Mouse (Mus musculus): ENCODE data around the gene Nedd4. TPM values are rescaled to one million over a fixed set of nuclear protein-coding genes. Genes with fewer than 3 reads are reported as not detected.
A peak's percentile ranks its signal among the peaks of the same experiment; 100 is the strongest.

The Nedd4 gene
- polyA plus RNA-seq, 1 experiment from 2014 or later, result 555 TPM

DNA sequence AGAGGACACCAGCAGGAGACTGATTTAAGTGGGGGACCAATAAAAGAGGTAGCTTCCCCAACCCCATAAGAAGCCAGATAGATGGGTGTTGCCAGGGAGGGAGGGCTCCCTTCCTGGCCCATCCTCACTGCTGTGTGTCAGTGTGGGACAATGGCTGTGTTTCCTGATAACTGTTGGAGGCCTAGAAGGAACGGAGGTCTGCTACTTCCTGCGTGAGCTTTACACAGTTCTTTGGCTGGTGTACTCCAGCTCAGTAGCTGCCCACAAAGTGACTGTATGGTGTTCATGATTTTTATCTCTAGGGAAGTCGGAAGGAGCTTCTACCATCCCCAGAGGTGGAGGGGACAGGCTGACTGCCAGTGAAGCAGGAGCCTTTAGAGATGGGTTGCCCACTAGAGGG, 5.2 kb upstream of the Nedd4 start:
- H3K4me1 ChIP-seq (ENCODE audit: control insufficient read depth, insufficient read depth, low read length), result peaks cover 35% of the 10 kb centered on the region
- no peaks in the 10 kb centered on the region for H3K27me3 ChIP-seq (ENCODE audit: control insufficient read depth, insufficient read depth, low read length)
- no peak for ATAC-seq (replicated peaks; ENCODE audit: insufficient number of reproducible peaks, low FRiP score, low TSS enrichment)
- H3K27ac ChIP-seq (ENCODE audit: low read depth, low read length), result no peak overlapping the region
- no peaks in the 10 kb centered on the region for H3K36me3 ChIP-seq (ENCODE audit: control insufficient read depth, insufficient read depth, low read length)
- H3K9me3 ChIP-seq (replicated peaks; ENCODE audit: control insufficient read depth, low read length), result no peaks in the 10 kb centered on the region
- 47% methylated on average over 3 of the region's 3 CpGs for WGBS (ENCODE audit: insufficient replicate concordance)
- peak overlapping the region; percentile 16; the same call in 1 of the 2 replicates for H3K9ac ChIP-seq (ENCODE audit: low read depth, low read length)
- no peak overlapping the region for H3K4me3 ChIP-seq (ENCODE audit: low read depth, low read length)
- H3K4me2 ChIP-seq, result no peak overlapping the region

- H3K4me1 ChIP-seq (ENCODE audit: control insufficient read depth, insufficient read depth, low read length), result peaks cover 33% of the 10 kb centered on the region
- no peaks in the 10 kb centered on the region for H3K36me3 ChIP-seq (ENCODE audit: control insufficient read depth, insufficient read depth, low read length)
- H3K9me3 ChIP-seq (replicated peaks; ENCODE audit: control insufficient read depth, low read length), result no peaks in the 10 kb centered on the region
- H3K27me3 ChIP-seq (ENCODE audit: control insufficient read depth, insufficient read depth, low read length), result no peaks in the 10 kb centered on the region
- H3K4me2 ChIP-seq, result no peak overlapping the region
- no peak for ATAC-seq (replicated peaks; ENCODE audit: insufficient number of reproducible peaks, low FRiP score, low TSS enrichment)
- no peak overlapping the region for H3K9ac ChIP-seq (ENCODE audit: low read depth, low read length)
- no peak overlapping the region for H3K4me3 ChIP-seq (ENCODE audit: low read depth, low read length)
- no peak overlapping the region for H3K27ac ChIP-seq (ENCODE audit: low read depth, low read length)
- 86% methylated on average over 1 of the region's 1 CpGs for WGBS (ENCODE audit: insufficient replicate concordance)
Measured at GRCm38 (mm10) chr9:72657694-72658093, 4.5 kb upstream of the Nedd4 start.

DNA sequence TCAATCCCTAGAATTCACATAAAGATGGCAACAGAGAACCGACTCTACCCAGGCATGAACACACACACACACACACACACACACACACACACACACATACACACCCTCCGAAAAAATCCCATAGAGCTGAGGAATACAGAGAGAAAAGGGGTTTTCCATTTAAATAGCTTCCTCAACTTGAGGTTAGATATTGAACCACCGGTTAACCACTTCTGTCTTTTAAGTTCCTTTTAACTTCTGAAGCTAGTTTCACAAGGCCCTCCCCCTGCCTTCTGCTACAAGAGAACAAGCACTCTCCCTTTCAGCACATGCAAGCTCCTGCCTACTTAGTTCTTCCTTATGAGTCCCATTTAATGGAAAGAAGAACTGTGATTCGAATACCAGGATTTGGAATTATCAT, 2.0 kb upstream of the Nedd4 start:
- no peak overlapping the region for H3K27ac ChIP-seq (ENCODE audit: low read depth, low read length)
- H3K9ac ChIP-seq (ENCODE audit: low read depth, low read length), result no peak overlapping the region
- no peaks in the 10 kb centered on the region for H3K9me3 ChIP-seq (replicated peaks; ENCODE audit: control insufficient read depth, low read length)
- H3K4me2 ChIP-seq, result no peak overlapping the region
- 78% methylated on average over 4 of the region's 4 CpGs for WGBS (ENCODE audit: insufficient replicate concordance)
- 0 out of 2 replicates have a peak, but pooled peaks cover 2% of the 10 kb centered on the region for H3K36me3 ChIP-seq (ENCODE audit: control insufficient read depth, insufficient read depth, low read length)
- H3K4me1 ChIP-seq (ENCODE audit: control insufficient read depth, insufficient read depth, low read length), result peaks cover 34% of the 10 kb centered on the region
- H3K4me3 ChIP-seq (ENCODE audit: low read depth, low read length), result no peak overlapping the region
- no peak for ATAC-seq (replicated peaks; ENCODE audit: insufficient number of reproducible peaks, low FRiP score, low TSS enrichment)
- H3K27me3 ChIP-seq (ENCODE audit: control insufficient read depth, insufficient read depth, low read length), result no peaks in the 10 kb centered on the region

DNA sequence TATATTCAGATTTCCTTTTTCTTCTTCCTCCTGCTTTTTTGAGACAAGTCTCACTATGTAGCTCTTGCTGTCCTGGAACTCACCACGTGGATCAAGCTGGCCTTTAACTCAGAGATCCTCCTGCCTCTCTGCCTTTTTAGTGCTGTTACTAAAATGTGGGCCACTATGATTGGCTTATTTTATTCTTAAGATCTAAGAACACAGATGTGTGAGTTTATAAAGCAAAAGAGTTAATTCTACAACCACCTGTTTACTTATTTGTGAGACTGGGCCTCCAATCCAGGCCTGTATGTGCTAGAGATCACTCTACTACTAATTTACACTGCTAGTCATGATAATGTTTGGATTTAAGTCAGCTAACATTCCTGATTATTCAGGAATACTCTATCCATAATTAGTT, 1.2 kb upstream of the Nedd4 start:
- 60% methylated on average over 1 of the region's 1 CpGs for WGBS (ENCODE audit: insufficient replicate concordance)
- no peak for ATAC-seq (replicated peaks; ENCODE audit: insufficient number of reproducible peaks, low FRiP score, low TSS enrichment)
- Histone ChIP-seq H3K27ac (ENCODE audit: low read depth, low read length) (peak overlapping the region; percentile 99), H3K36me3 (ENCODE audit: control insufficient read depth, insufficient read depth, low read length) (peaks cover 6% of the 10 kb centered on the region), H3K27me3 (ENCODE audit: control insufficient read depth, insufficient read depth, low read length) (no peaks in the 10 kb centered on the region), H3K9ac (ENCODE audit: low read depth, low read length) (0 out of 2 replicates have a peak overlapping the region, but pooled peaks have one; percentile 31), H3K4me3 (ENCODE audit: low read depth, low read length) (no peak overlapping the region), H3K4me1 (ENCODE audit: control insufficient read depth, insufficient read depth, low read length) (peaks cover 33% of the 10 kb centered on the region), H3K4me2 (no peak overlapping the region; the same call in 1 of the 2 replicates), H3K9me3 (replicated peaks; ENCODE audit: control insufficient read depth, low read length) (no peaks in the 10 kb centered on the region)

GRCm38 (mm10) chr9:72661561-72661894, 618 bp upstream of the Nedd4 start:
- no peak for ATAC-seq (replicated peaks; ENCODE audit: insufficient number of reproducible peaks, low FRiP score, low TSS enrichment)
- WGBS (ENCODE audit: insufficient replicate concordance), result under 1% methylated on average over 13 of the region's 13 CpGs

GRCm38 (mm10) chr9:72662691-72663533, 766 bp downstream of the Nedd4 start:
- Histone ChIP-seq H3K27ac (ENCODE audit: low read depth, low read length) (peak overlapping the region; percentile 99), H3K4me3 (ENCODE audit: low read depth, low read length) (peak overlapping the region; percentile 89), H3K36me3 (ENCODE audit: control insufficient read depth, insufficient read depth, low read length) (peaks cover 13% of the 10 kb centered on the region), H3K4me2 (peak overlapping the region; percentile 94), H3K9ac (ENCODE audit: low read depth, low read length) (peak overlapping the region; percentile 100), H3K4me1 (ENCODE audit: control insufficient read depth, insufficient read depth, low read length) (peaks cover 30% of the 10 kb centered on the region), H3K27me3 (ENCODE audit: control insufficient read depth, insufficient read depth, low read length) (no peaks in the 10 kb centered on the region), H3K9me3 (replicated peaks; ENCODE audit: control insufficient read depth, low read length) (no peaks in the 10 kb centered on the region)
- ATAC-seq (replicated peaks; ENCODE audit: insufficient number of reproducible peaks, low FRiP score, low TSS enrichment), result peak; percentile 40
- WGBS (ENCODE audit: insufficient replicate concordance), result under 1% methylated on average over 48 of the region's 55 CpGs

More at GRCm38 (mm10) chr9:72661561-72661894, 618 bp upstream of the Nedd4 start:
- H3K4me1 ChIP-seq (ENCODE audit: control insufficient read depth, insufficient read depth, low read length), result peaks cover 31% of the 10 kb centered on the region
- H3K27ac ChIP-seq (ENCODE audit: low read depth, low read length), result peak overlapping the region; percentile 99
- H3K9me3 ChIP-seq (replicated peaks; ENCODE audit: control insufficient read depth, low read length), result no peaks in the 10 kb centered on the region
- H3K4me2 ChIP-seq, result peak overlapping the region; percentile 94
- peak overlapping the region; percentile 89 for H3K4me3 ChIP-seq (ENCODE audit: low read depth, low read length)
- H3K27me3 ChIP-seq (ENCODE audit: control insufficient read depth, insufficient read depth, low read length), result no peaks in the 10 kb centered on the region
- peaks cover 6% of the 10 kb centered on the region for H3K36me3 ChIP-seq (ENCODE audit: control insufficient read depth, insufficient read depth, low read length)
- peak overlapping the region; percentile 100 for H3K9ac ChIP-seq (ENCODE audit: low read depth, low read length)

DNA sequence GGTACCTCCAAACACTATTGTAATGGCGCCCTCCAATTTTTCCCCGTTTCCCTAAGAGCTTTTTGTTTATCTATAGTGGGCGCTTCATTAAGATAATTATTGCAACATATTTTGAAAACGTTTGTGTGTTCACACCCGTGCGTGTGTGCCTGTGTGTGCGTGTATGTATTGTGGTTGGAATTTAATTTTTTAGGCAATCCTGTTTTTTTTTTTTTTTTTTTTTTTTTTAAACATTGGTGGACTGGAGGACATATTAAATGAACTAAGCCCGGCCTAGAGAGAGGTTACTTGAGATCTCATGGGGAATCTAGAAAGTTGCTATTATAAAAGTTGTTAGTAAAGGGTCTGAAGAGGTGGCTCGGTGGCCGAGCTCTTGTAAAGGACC, 1.4 kb downstream of the Nedd4 start:
- ATAC-seq (replicated peaks; ENCODE audit: insufficient number of reproducible peaks, low FRiP score, low TSS enrichment), result no peak
- 10% methylated on average over 10 of the region's 10 CpGs for WGBS (ENCODE audit: insufficient replicate concordance)
- peaks cover 30% of the 10 kb centered on the region for H3K4me1 ChIP-seq (ENCODE audit: control insufficient read depth, insufficient read depth, low read length)
- peak overlapping the region; percentile 94 for H3K4me2 ChIP-seq
- no peaks in the 10 kb centered on the region for H3K9me3 ChIP-seq (replicated peaks; ENCODE audit: control insufficient read depth, low read length)
- H3K9ac ChIP-seq (ENCODE audit: low read depth, low read length), result peak overlapping the region; percentile 100
- peaks cover 13% of the 10 kb centered on the region for H3K36me3 ChIP-seq (ENCODE audit: control insufficient read depth, insufficient read depth, low read length)
- H3K27ac ChIP-seq (ENCODE audit: low read depth, low read length), result peak overlapping the region; percentile 99; the same call in 1 of the 2 replicates
- H3K4me3 ChIP-seq (ENCODE audit: low read depth, low read length), result peak overlapping the region; percentile 89
- no peaks in the 10 kb centered on the region for H3K27me3 ChIP-seq (ENCODE audit: control insufficient read depth, insufficient read depth, low read length)

DNA sequence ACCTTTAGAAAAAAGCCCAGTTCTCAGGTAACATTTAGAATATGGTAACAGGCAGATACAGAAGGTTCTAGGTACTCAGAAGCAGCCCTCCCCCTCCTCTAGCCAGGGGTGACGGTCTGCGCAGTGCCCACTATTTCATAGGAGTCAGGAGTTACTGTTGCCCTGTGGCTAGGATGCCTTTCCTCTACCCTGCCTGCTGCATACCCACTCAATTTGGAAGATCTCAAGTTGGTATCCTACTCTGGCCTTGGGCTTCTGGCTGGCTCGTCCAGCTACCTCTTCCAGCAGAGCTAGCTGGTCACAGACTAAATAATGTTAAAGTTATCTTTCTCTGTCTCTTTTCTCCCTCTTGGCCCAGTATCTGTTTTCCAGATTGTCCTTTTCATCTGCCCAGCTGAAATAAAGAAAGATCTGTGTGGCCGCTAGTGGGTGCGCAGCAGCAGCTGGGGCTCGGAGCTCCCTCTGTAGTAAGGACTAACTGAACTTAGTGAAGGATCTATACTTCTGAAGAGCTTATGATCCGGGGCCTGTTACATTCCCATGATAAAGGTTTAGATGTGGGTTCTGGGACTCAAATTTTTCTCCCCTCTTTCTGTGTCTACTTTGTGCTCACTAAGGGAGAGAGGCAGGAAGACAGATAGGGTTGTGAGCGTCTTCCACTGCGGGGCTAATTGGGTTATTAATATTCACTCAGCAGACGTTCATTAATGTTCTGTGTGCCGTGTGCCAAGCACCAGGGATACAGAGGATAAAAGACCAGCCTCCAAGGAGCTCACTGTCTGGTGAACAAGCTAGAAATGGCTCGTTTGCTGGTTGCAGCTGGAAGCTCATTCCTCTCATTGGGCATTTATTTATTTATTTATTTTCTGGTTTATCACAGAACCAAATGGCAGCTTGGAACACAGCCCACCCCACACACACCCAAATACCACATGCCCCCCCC, 2.5 kb downstream of the Nedd4 start:
- peak overlapping the region; percentile 94 for H3K4me2 ChIP-seq
- no peak for ATAC-seq (replicated peaks; ENCODE audit: insufficient number of reproducible peaks, low FRiP score, low TSS enrichment)
- H3K27me3 ChIP-seq (ENCODE audit: control insufficient read depth, insufficient read depth, low read length), result no peaks in the 10 kb centered on the region
- no peaks in the 10 kb centered on the region for H3K9me3 ChIP-seq (replicated peaks; ENCODE audit: control insufficient read depth, low read length)
- peaks cover 15% of the 10 kb centered on the region for H3K36me3 ChIP-seq (ENCODE audit: control insufficient read depth, insufficient read depth, low read length)
- H3K27ac ChIP-seq (ENCODE audit: low read depth, low read length), result peak overlapping the region; percentile 24; the same call in 1 of the 2 replicates
- 61% methylated on average over 12 of the region's 12 CpGs for WGBS (ENCODE audit: insufficient replicate concordance)
- peaks cover 32% of the 10 kb centered on the region for H3K4me1 ChIP-seq (ENCODE audit: control insufficient read depth, insufficient read depth, low read length)
- peak overlapping the region; percentile 100 for H3K9ac ChIP-seq (ENCODE audit: low read depth, low read length)
- H3K4me3 ChIP-seq (ENCODE audit: low read depth, low read length), result peak overlapping the region; percentile 89

Measured in heart, embryonic 11.5 days (tissue).